Mouse (Mus musculus) layer of hippocampus, adult 11-12 months (tissue): ENCODE data around the gene Slc51b.

Experiments used
- DNase-seq: peaks from one replicate; pipeline ENCODE4 v3.0.0; 2022; ENCODE audit warnings: low spot score

Gene Slc51b

GRCm38 (mm10) chr9:65371756-65372155 lies 51.0 kb downstream of the Slc51b start:
- no peak for DNase-seq

GRCm38 (mm10) chr9:65365721-65366120 lies 57.0 kb downstream of the Slc51b start:
- DNase-seq: no peak

GRCm38 (mm10) chr9:65363684-65364083 lies 59.1 kb downstream of the Slc51b start:
- DNase-seq: no peak
